In the genomic region with DNA sequence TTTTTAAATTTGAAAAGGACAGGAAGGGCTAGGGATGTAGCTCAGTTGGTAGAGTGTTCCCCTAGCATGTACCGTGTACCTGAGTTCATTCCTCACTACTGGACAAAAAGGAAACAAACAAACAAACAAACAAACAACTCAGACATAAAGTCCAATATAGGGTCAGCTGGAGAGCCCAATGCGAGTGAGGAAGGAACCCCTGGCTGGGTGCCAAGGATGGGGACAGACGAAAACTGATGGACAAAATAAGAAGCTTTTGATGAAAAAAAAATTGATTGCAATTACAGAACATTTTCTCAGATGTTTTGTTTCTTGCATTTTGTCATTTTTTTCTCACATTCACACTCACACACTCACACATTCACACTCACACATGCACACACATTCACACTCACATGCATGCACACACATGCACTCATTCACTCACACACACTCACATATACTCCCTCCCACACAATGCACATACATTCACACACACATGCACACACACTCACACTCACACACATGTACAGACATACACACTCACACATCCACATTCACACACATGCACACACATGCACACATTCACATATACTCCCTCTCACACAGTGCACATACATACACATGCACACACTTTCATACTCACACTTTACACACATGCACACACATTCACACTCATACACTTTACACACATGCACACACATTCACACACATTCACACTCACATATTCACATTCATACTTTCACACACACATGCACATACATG, we compare ENCODE assay signal across 16 mouse cellular contexts. TPM values are rescaled to one million over a fixed set of nuclear protein-coding genes. Genes with fewer than 3 reads are reported as not detected.
DNase-seq lines count a peak whose midpoint lies in the region; ATAC-seq lines count a peak whose summit lies in the region.
"Had no signal": no experiment of that assay in that cellular context is flagged by ENCODE, and none has a peak within 500 bp of the region (broad histone marks: within the 10 kb centered on the region; RNA-seq: fewer than 3 reads in every experiment).

No protein-coding gene starts in this region.

- 0 out of 2 replicates have a peak overlapping the region, but pooled peaks have one; percentile 45 for H3K9ac ChIP-seq in neural tube, embryonic 13.5 days
- H3K9ac ChIP-seq in stomach, embryonic 15.5 days: no peak overlapping the region
- H3K9ac ChIP-seq: liver, embryonic 15.5 days had no signal

- peak; percentile 6 for DNase-seq in adrenal gland, postnatal 14 days
- no peak for DNase-seq in adrenal gland, postnatal 4 days (ENCODE audit: low spot score in 2 of 2)
- peak; percentile 72 for DNase-seq in heart, adult 11 months
- DNase-seq in heart, embryonic 10.5 days (ENCODE audit: low spot score): no peak
- no peak for DNase-seq in neural tube, embryonic 10.5 days (ENCODE audit: extremely low spot score, low spot score)
- no peak for DNase-seq in spleen, postnatal 10 days (ENCODE audit: low spot score in 2 of 2)
- DNase-seq: adrenal gland, postnatal 25 days; cerebellum, adult 9-10 months; gastrocnemius, postnatal 14 days; right cerebral cortex, postnatal 25 days; thymus, postnatal 25 days had no signal

- H3K4me2 ChIP-seq in neural tube, embryonic 13.5 days: no peak overlapping the region
- H3K4me2 ChIP-seq in stomach, embryonic 15.5 days: no peak overlapping the region
- H3K4me2 ChIP-seq: liver, embryonic 15.5 days had no signal

- H3K4me3 ChIP-seq in heart, embryonic 10.5 days: no peak overlapping the region
- no peak overlapping the region for H3K4me3 ChIP-seq in neural tube, embryonic 13.5 days
- H3K4me3 ChIP-seq in stomach, embryonic 15.5 days (replicated peaks): no peak overlapping the region
- H3K4me3 ChIP-seq: liver, embryonic 15.5 days had no signal

- H3K9me3 ChIP-seq in heart, embryonic 10.5 days: no peaks in the 10 kb centered on the region
- no peaks in the 10 kb centered on the region for H3K9me3 ChIP-seq in neural tube, embryonic 13.5 days
- no peaks in the 10 kb centered on the region for H3K9me3 ChIP-seq in stomach, embryonic 15.5 days
- H3K9me3 ChIP-seq: liver, embryonic 15.5 days had no signal

- H3K36me3 ChIP-seq in heart, embryonic 10.5 days: no peaks in the 10 kb centered on the region
- H3K36me3 ChIP-seq in neural tube, embryonic 13.5 days: no peaks in the 10 kb centered on the region
- H3K36me3 ChIP-seq in stomach, embryonic 15.5 days: no peaks in the 10 kb centered on the region
- H3K36me3 ChIP-seq: liver, embryonic 15.5 days had no signal

- no peak overlapping the region for H3K27ac ChIP-seq in heart, embryonic 10.5 days
- no peak overlapping the region for H3K27ac ChIP-seq in neural tube, embryonic 13.5 days (replicated peaks)
- H3K27ac ChIP-seq in stomach, embryonic 15.5 days: peak overlapping the region; percentile 59; the same call in 1 of the 2 replicates
- H3K27ac ChIP-seq: liver, embryonic 15.5 days had no signal

- H3K4me1 ChIP-seq in heart, embryonic 10.5 days: peaks cover 16% of the 10 kb centered on the region
- peaks cover 23% of the 10 kb centered on the region for H3K4me1 ChIP-seq in neural tube, embryonic 13.5 days (replicated peaks)
- peaks cover 8% of the 10 kb centered on the region for H3K4me1 ChIP-seq in stomach, embryonic 15.5 days

- WGBS in heart, embryonic 10.5 days: 73% methylated on average over 3 of the region's 3 CpGs
- WGBS in neural tube, embryonic 13.5 days: 70% methylated on average over 3 of the region's 3 CpGs
- 67% methylated on average over 3 of the region's 3 CpGs for WGBS in stomach, embryonic 15.5 days

- peaks cover 40% of the 10 kb centered on the region for H3K27me3 ChIP-seq in heart, embryonic 10.5 days (ENCODE audit: insufficient read depth, poor library complexity, severe bottlenecking)
- peaks cover 7% of the 10 kb centered on the region; the same call in 1 of the 2 replicates for H3K27me3 ChIP-seq in neural tube, embryonic 13.5 days
- no peaks in the 10 kb centered on the region for H3K27me3 ChIP-seq in stomach, embryonic 15.5 days (replicated peaks)
- H3K27me3 ChIP-seq: Patski had no signal

- no peak for ATAC-seq in neural tube, embryonic 13.5 days (ENCODE audit: low read depth)
- no peak for ATAC-seq in stomach, embryonic 15.5 days (ENCODE audit: insufficient read depth, low FRiP score, low read depth)
- ATAC-seq: midbrain, embryonic 16.5 days; Patski had no signal

RNA-seq across cellular contexts. Expression of gene Slc4a8, which starts 5.5 kb away (rescaled TPM):
- 10.4 and 14.6 TPM in 2 replicates for total RNA-seq in adrenal gland, postnatal 14 days (2021)
- 10 to 100 TPM; 15.8 to 22.2 TPM for total RNA-seq in adrenal gland, postnatal 4 days (2021)
- polyA plus RNA-seq in heart, embryonic 10.5 days (2016; fragmentation: Nextera tagmentation; extraction: Ambion mirVana): 2.2 and 2.3 TPM in 2 replicates
- 17.9 and 20.3 TPM in 2 replicates for polyA plus RNA-seq in neural tube, embryonic 13.5 days (2015; fragmentation: Nextera tagmentation; extraction: Ambion mirVana)
- polyA plus RNA-seq in stomach, embryonic 15.5 days (2015; fragmentation: Nextera tagmentation; extraction: Ambion mirVana): 4.6 and 4.9 TPM in 2 replicates

RNA-seq across cellular contexts. Expression of gene Galnt6, which starts 26.9 kb away (rescaled TPM):
- 8.1 and 11.9 TPM in 2 replicates for total RNA-seq in adrenal gland, postnatal 14 days (2021)
- 10 to 100 TPM; 15.1 to 17.7 TPM for total RNA-seq in adrenal gland, postnatal 4 days (2021)
- 0.18 and 0.20 TPM in 2 replicates for polyA plus RNA-seq in heart, embryonic 10.5 days (2016; fragmentation: Nextera tagmentation; extraction: Ambion mirVana)
- polyA plus RNA-seq in neural tube, embryonic 13.5 days (2015; fragmentation: Nextera tagmentation; extraction: Ambion mirVana): 0.28 and 0.38 TPM in 2 replicates
- polyA plus RNA-seq in stomach, embryonic 15.5 days (2015; fragmentation: Nextera tagmentation; extraction: Ambion mirVana): 4.0 and 4.4 TPM in 2 replicates

Comparison
In these comparisons a context has a peak if more than half of its experiments do, and no peak if none do; other contexts are left out.
1. DNase-seq: peak in adrenal gland, postnatal 14 days (single experiment) and heart, adult 11 months (single experiment); none in adrenal gland, postnatal 4 days (0 of 2), heart, embryonic 10.5 days (single experiment), neural tube, embryonic 10.5 days (single experiment) and spleen, postnatal 10 days (0 of 2).